Mouse (Mus musculus): Measurements from ENCODE around the gene Cdc6. TPM values are rescaled to one million over a fixed set of nuclear protein-coding genes. Genes with fewer than 3 reads are reported as not detected.

Cdc6 gene
- polyA plus RNA-seq, 1 experiment = 0.36 TPM

GRCm38 (mm10) chr11:98939084-98939952, 31.7 kb downstream of the Cdc6 start:
- Histone ChIP-seq H3K27ac (ENCODE audit: insufficient read depth, low read length) (no peak overlapping the region), H3K4me1 (ENCODE audit: control insufficient read depth, insufficient read depth, low read length) (peaks cover 71% of the 10 kb centered on the region), H3K4me3 (replicated peaks; ENCODE audit: insufficient read depth, low read depth, low read length) (peak overlapping the region; percentile 0), H3K27me3 (ENCODE audit: control insufficient read depth, insufficient read depth, low read length) (no peaks in the 10 kb centered on the region)
- TF ChIP-seq CTCF (IDR thresholded peaks at IDR 0.05; ENCODE audit: borderline replicate concordance, insufficient read depth, low read depth, low read length) = no peak
- TF ChIP-seq POLR2A (IDR thresholded peaks at IDR 0.05; ENCODE audit: borderline replicate concordance, insufficient read depth, low read length) = no peak
- DNase-seq = peak in 1 of 2 experiments; percentile 45
- WGBS = 30% methylated on average over 15 of the region's 15 CpGs

DNA sequence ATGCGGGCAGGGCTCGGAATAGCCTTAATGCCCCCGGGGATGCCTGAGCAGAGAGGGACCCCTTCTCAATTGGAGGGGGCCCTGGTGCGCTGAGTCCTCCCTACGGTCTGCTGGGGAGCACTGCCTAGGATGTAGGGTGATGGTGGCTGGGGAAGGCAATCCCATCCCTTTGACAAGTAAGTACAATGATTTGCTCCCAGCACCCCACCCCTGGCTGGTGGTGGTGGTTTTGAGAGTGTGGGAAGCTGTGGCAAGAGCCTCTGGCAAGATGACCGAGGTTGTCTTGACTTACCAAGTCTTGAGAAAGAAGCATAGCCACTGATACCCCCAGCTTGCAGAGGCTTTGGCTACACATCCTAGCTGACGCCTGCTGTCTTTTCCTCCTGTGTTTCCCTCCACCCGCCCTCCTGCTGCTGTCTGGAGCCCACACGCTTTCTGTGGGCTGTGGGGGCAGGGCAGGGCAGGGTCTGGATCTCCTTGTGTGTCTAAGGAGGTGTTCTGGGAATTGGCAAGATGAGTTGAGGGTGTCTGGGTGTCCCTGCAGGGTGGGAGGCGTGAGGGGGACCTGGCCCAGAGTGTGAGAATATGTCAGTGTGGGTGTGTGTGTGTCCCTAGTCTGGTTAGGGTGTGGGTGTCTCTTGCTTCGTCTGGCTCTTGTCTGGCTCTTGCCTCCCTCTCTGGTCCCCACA, 32.5 kb downstream of the Cdc6 start:
- H3K4me1 ChIP-seq (ENCODE audit: control insufficient read depth, insufficient read depth, low read length) = peaks cover 70% of the 10 kb centered on the region
- H3K27ac ChIP-seq (ENCODE audit: insufficient read depth, low read length) = no peak overlapping the region
- 46% methylated on average over 11 of the region's 11 CpGs for WGBS

GRCm38 (mm10) chr11:98940776-98941175, 33.2 kb downstream of the Cdc6 start:
- peak in 1 of 2 experiments; percentile 53 for DNase-seq
- H3K4me3 ChIP-seq (replicated peaks; ENCODE audit: insufficient read depth, low read depth, low read length) = no peak overlapping the region
- H3K4me1 ChIP-seq (ENCODE audit: control insufficient read depth, insufficient read depth, low read length) = peaks cover 66% of the 10 kb centered on the region
- WGBS = 34% methylated on average over 3 of the region's 3 CpGs
- H3K27me3 ChIP-seq (ENCODE audit: control insufficient read depth, insufficient read depth, low read length) = no peaks in the 10 kb centered on the region
- TF ChIP-seq POLR2A (IDR thresholded peaks at IDR 0.05; ENCODE audit: borderline replicate concordance, insufficient read depth, low read length) = no peak
- no peak for TF ChIP-seq CTCF (IDR thresholded peaks at IDR 0.05; ENCODE audit: borderline replicate concordance, insufficient read depth, low read depth, low read length)
- peak overlapping the region; percentile 28; the same call in 1 of the 2 replicates for H3K27ac ChIP-seq (ENCODE audit: insufficient read depth, low read length)

More for the DNA sequence above, 32.5 kb downstream of the Cdc6 start:
- Histone ChIP-seq H3K4me3 (replicated peaks; ENCODE audit: insufficient read depth, low read depth, low read length) (no peak overlapping the region), H3K27me3 (ENCODE audit: control insufficient read depth, insufficient read depth, low read length) (no peaks in the 10 kb centered on the region)
- no peak for TF ChIP-seq POLR2A (IDR thresholded peaks at IDR 0.05; ENCODE audit: borderline replicate concordance, insufficient read depth, low read length)
- no peak for TF ChIP-seq CTCF (IDR thresholded peaks at IDR 0.05; ENCODE audit: borderline replicate concordance, insufficient read depth, low read depth, low read length)
- peak in 1 of 2 experiments; percentile 44 for DNase-seq

DNA sequence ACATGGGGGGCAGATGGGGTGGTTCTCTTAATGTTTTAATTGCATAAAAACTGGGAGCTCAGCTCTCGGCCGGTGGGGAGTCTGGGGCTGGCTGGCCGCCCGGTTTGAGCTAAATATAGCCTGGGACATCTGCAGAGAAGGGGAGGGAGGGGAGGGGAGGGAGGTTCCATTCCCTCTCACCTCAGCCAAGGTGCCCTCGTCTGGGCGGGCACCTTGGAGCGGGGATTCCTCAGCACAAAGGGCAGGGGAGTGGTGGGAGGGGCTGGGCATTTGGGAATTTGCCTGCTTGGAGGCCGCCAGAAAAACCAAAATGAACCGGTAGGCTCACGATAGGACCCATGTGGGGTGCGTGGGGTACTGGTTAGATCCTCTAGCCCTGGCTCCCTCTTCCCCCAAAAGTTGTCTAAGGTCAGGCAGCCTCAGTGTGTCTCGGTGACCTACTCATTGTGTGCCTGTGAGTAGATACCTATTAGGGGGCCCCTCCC, 33.8 kb downstream of the Cdc6 start:
- 2% methylated on average over 12 of the region's 12 CpGs for WGBS
- Histone ChIP-seq H3K4me3 (replicated peaks; ENCODE audit: insufficient read depth, low read depth, low read length) (peak overlapping the region; percentile 33), H3K4me1 (ENCODE audit: control insufficient read depth, insufficient read depth, low read length) (peaks cover 60% of the 10 kb centered on the region), H3K27me3 (ENCODE audit: control insufficient read depth, insufficient read depth, low read length) (no peaks in the 10 kb centered on the region), H3K27ac (ENCODE audit: insufficient read depth, low read length) (peak overlapping the region; percentile 48; the same call in 1 of the 2 replicates)
- TF ChIP-seq POLR2A (IDR thresholded peaks at IDR 0.05; ENCODE audit: borderline replicate concordance, insufficient read depth, low read length) (no peak), CTCF (IDR thresholded peaks at IDR 0.05; ENCODE audit: borderline replicate concordance, insufficient read depth, low read depth, low read length) (no peak)
- peak; percentile 85 to 87 for DNase-seq

DNA sequence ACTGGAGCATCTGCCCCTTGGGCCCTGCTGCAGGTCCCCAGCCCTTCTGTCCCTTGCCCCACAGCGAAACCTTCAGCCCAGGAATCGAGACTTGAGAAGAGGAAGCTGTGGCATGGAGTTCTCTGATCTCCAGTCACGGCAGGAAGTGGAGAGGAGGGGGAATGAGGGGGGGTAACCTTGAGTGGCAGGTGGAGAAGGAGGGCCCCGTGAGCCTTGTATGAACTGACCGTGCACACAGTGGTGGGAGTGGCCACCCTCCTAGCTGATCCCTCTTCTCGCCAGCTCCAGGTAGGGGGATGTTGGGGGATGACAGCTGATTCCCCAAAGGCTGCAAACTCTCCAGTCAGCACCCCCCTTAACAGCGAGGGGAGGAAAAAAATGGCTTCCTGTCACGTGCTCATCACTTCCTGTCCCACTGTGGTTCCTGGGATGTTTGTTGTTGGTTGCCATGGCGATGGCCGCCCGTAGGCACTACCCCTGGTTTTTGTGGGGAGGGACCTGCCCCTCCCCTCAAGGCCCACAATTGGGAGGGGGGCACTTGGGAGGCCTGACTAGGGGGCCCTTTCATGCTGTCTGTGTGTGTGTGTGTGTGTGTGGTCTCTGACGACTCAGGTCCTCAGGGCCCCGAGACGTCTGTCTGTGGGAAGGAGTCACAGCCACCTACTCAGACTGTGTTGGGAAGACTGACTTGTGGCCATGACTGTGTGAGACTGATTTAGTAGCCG, 34.4 kb downstream of the Cdc6 start:
- WGBS = 26% methylated on average over 15 of the region's 15 CpGs
- Histone ChIP-seq H3K27ac (ENCODE audit: insufficient read depth, low read length) (peak overlapping the region; percentile 50; the same call in 1 of the 2 replicates), H3K27me3 (ENCODE audit: control insufficient read depth, insufficient read depth, low read length) (no peaks in the 10 kb centered on the region), H3K4me3 (replicated peaks; ENCODE audit: insufficient read depth, low read depth, low read length) (peak overlapping the region; percentile 33), H3K4me1 (ENCODE audit: control insufficient read depth, insufficient read depth, low read length) (peaks cover 56% of the 10 kb centered on the region)
- no peak for TF ChIP-seq CTCF (IDR thresholded peaks at IDR 0.05; ENCODE audit: borderline replicate concordance, insufficient read depth, low read depth, low read length)
- no peak for TF ChIP-seq POLR2A (IDR thresholded peaks at IDR 0.05; ENCODE audit: borderline replicate concordance, insufficient read depth, low read length)
- peak in 1 of 2 experiments; percentile 48 for DNase-seq

DNA sequence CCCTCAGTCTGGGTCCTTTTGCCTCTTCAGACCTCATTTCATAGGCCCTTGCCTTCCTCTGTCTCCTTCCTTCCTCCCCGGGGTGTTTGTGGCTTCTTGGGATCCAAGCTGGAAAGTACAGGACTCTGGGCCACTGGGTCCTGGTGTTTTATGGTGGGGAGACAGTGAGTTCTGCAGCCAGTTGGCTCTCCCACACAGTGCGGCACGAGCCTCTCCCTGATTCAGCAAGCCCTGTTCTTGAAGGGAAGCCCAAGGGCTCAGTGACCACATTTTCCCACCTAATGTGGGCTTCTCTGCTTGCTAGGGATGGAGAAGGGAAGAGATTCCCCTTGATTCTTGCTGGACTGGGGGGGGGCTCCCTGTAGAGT, 34.9 kb downstream of the Cdc6 start:
- 43% methylated on average over 3 of the region's 3 CpGs for WGBS
- no peak for DNase-seq
- Histone ChIP-seq H3K4me1 (ENCODE audit: control insufficient read depth, insufficient read depth, low read length) (peaks cover 56% of the 10 kb centered on the region), H3K27ac (ENCODE audit: insufficient read depth, low read length) (peak overlapping the region; percentile 50; the same call in 1 of the 2 replicates), H3K4me3 (replicated peaks; ENCODE audit: insufficient read depth, low read depth, low read length) (no peak overlapping the region), H3K27me3 (ENCODE audit: control insufficient read depth, insufficient read depth, low read length) (no peaks in the 10 kb centered on the region)
- no peak for TF ChIP-seq POLR2A (IDR thresholded peaks at IDR 0.05; ENCODE audit: borderline replicate concordance, insufficient read depth, low read length)
- no peak for TF ChIP-seq CTCF (IDR thresholded peaks at IDR 0.05; ENCODE audit: borderline replicate concordance, insufficient read depth, low read depth, low read length)

DNA sequence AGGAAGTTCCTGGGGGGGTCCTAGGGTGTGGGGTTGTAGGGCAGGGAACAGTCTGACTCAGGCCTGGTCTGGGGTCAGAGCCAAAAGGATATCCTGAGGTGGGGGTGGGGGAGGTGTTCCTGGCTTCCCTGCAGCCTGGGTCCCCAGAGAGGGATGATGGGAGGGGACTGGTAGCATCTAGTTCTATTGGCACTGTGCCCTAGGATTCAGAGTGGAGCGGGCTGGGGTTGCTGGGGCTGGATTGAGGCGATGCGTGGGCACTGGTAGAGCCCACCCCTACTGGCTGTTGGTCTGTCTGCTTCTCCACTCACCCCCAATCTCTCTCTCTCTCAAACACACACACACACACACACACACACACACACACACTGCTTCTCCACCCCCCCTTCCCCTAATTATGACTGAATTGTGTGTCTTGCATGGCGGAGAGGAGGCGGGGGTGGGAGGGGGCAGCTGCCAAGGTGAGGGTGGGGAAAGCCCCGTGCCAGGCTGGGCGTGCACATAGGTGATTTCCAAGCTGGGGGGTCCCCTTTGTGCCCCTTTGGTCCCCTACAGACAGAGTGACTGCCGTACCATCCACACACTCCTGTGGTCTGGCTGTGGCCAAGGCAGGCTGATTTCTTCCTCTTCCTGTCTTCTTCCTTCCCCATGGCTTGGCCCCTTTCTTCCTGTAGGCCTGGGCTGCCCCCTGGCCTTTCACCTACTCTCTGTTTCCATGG, 35.5 kb downstream of the Cdc6 start:
- peak in 1 of 2 experiments; percentile 25 for DNase-seq
- Histone ChIP-seq H3K27ac (ENCODE audit: insufficient read depth, low read length) (no peak overlapping the region), H3K27me3 (ENCODE audit: control insufficient read depth, insufficient read depth, low read length) (no peaks in the 10 kb centered on the region), H3K4me1 (ENCODE audit: control insufficient read depth, insufficient read depth, low read length) (peaks cover 56% of the 10 kb centered on the region), H3K4me3 (replicated peaks; ENCODE audit: insufficient read depth, low read depth, low read length) (no peak overlapping the region)
- WGBS = 63% methylated on average over 8 of the region's 8 CpGs
- TF ChIP-seq CTCF (IDR thresholded peaks at IDR 0.05; ENCODE audit: borderline replicate concordance, insufficient read depth, low read depth, low read length) = no peak
- no peak for TF ChIP-seq POLR2A (IDR thresholded peaks at IDR 0.05; ENCODE audit: borderline replicate concordance, insufficient read depth, low read length)

Data from cerebellum, adult 2 months (tissue).